Mouse (Mus musculus) kidney, adult 2 months (tissue): ENCODE measurements around the gene Sema6b. TPM values are rescaled to one million over a fixed set of nuclear protein-coding genes. Genes with fewer than 3 reads are reported as not detected.

ENCODE experiments used
- DNase-seq: peaks from one replicate; pipeline ENCODE4 v3.0.0; 2021
- H3K27ac ChIP-seq: fragments of 200-500 bp; 2 replicates; pipeline ENCODE4 v1.5.1; 2012; ENCODE audit warnings: low read depth, low read length, control low read depth, inconsistent platforms; ENCODE audit not compliant: insufficient read depth
- H3K27me3 ChIP-seq: fragments of 200-500 bp; replicated peaks from 2 replicates; pipeline ENCODE4 v1.6.1; 2012; ENCODE audit warnings: mild to moderate bottlenecking, moderate library complexity, low read length, inconsistent platforms; ENCODE audit not compliant: control insufficient read depth, insufficient read depth
- H3K36me3 ChIP-seq: fragments of 200-500 bp; 2 replicates; pipeline ENCODE4 v1.6.1; 2012; ENCODE audit warnings: mild to moderate bottlenecking, moderate library complexity, low read length, inconsistent platforms; ENCODE audit not compliant: control insufficient read depth, insufficient read depth
- H3K4me1 ChIP-seq: fragments of 200-500 bp; 2 replicates; pipeline ENCODE4 v1.6.1; 2011; ENCODE audit warnings: low read length; ENCODE audit not compliant: control insufficient read depth, insufficient read depth
- H3K4me3 ChIP-seq: fragments of 200-500 bp; 2 replicates; pipeline ENCODE4 v1.5.1; 2011; ENCODE audit warnings: mild to moderate bottlenecking, low read depth, low read length, control low read depth; ENCODE audit not compliant: insufficient read depth
- CTCF ChIP-seq: fragments of 200-500 bp; conservative IDR thresholded peaks from 2 replicates; pipeline ENCODE4 v1.5.1; 2011; ENCODE audit warnings: low read depth, mild to moderate bottlenecking, control low read depth, low read length, moderate library complexity, mixed read lengths; ENCODE audit not compliant: insufficient read depth, insufficient read length
- POLR2A ChIP-seq: fragments of 200-500 bp; IDR thresholded peaks from one replicate; pipeline ENCODE4 v1.6.1; 2011; ENCODE audit warnings: low read depth, low read length, control low read depth
- WGBS: fragments of 180-500 bp; shearing (Covaris S2); methylation state at CpG from one replicate; pipeline ENCODE4 v1.1.7; 2018; 5-methylcytosine and 5-hydroxymethylcytosine counted together
- polyA plus RNA-seq: library from polyadenylated mRNA; depleted of rRNA; stranded (reverse); fragments of >200 nt; gene quantifications from 2 replicates; pipeline ENCODE4 v1.2.3, GENCODE M21; 2012

Gene Sema6b
- polyA plus RNA-seq, 1 experiment, result 4.1 TPM

- no peaks in the 10 kb centered on the region for H3K36me3 ChIP-seq
- no peaks in the 10 kb centered on the region for H3K4me1 ChIP-seq
- TF ChIP-seq CTCF (no peak), POLR2A (no peak)
- H3K4me3 ChIP-seq, result no peak overlapping the region
- no peak overlapping the region for H3K27ac ChIP-seq
- WGBS, result 82% methylated on average over 17 of the region's 17 CpGs
- DNase-seq, result no peak
- no peaks in the 10 kb centered on the region for H3K27me3 ChIP-seq
These were observed 31.7 kb upstream of the Sema6b start for GRCm38 (mm10) chr17:56171881-56172280.

- no peak for DNase-seq
- 57% methylated on average over 9 of the region's 9 CpGs for WGBS
- Histone ChIP-seq H3K36me3 (no peaks in the 10 kb centered on the region), H3K4me3 (no peak overlapping the region), H3K27ac (no peak overlapping the region), H3K4me1 (no peaks in the 10 kb centered on the region), H3K27me3 (no peaks in the 10 kb centered on the region)
- TF ChIP-seq CTCF (no peak), POLR2A (no peak)
These were observed 31.3 kb upstream of the Sema6b start for GRCm38 (mm10) chr17:56171456-56171855.

GRCm38 (mm10) chr17:56170636-56171035 lies 30.5 kb upstream of the Sema6b start:
- WGBS, result 76% methylated on average over 10 of the region's 10 CpGs
- Histone ChIP-seq H3K36me3 (no peaks in the 10 kb centered on the region), H3K4me3 (no peak overlapping the region), H3K4me1 (no peaks in the 10 kb centered on the region), H3K27me3 (no peaks in the 10 kb centered on the region), H3K27ac (no peak overlapping the region; the same call in 1 of the 2 replicates)
- TF ChIP-seq POLR2A, result no peak
- TF ChIP-seq CTCF, result no peak
- DNase-seq, result peak; percentile 19

DNA sequence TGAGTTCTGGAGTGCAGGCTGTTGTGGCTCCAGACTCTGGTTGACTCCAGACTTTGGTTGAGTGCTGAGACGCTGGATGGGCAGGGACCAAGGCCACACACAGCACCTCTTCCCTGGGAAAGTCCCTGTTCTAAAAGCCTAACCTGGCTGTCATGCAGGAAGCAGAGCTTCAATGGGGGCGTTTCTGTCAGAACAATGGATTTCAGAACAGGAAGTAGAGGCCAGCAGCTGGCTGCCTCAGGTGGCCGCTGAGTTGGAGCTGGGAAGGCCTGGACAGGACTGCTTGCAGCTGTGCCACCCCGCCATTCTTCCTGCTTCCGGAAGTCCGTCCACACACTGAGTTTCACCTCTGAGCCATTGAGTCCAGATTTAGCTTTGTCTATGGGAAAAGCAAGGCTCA lies 29.7 kb upstream of the Sema6b start:
- peak overlapping the region; percentile 66 for H3K27ac ChIP-seq
- DNase-seq, result peak; percentile 42
- no peak overlapping the region for H3K4me3 ChIP-seq
- no peaks in the 10 kb centered on the region for H3K4me1 ChIP-seq
- no peaks in the 10 kb centered on the region for H3K36me3 ChIP-seq
- TF ChIP-seq CTCF (no peak), POLR2A (no peak)
- WGBS, result 68% methylated on average over 6 of the region's 6 CpGs
- H3K27me3 ChIP-seq, result no peaks in the 10 kb centered on the region

- Histone ChIP-seq H3K27me3 (no peaks in the 10 kb centered on the region), H3K36me3 (no peaks in the 10 kb centered on the region), H3K4me1 (no peaks in the 10 kb centered on the region), H3K4me3 (no peak overlapping the region), H3K27ac (no peak overlapping the region)
- no peak for DNase-seq
- no peak for TF ChIP-seq CTCF
- no peak for TF ChIP-seq POLR2A
- 56% methylated on average over 11 of the region's 11 CpGs for WGBS
These were observed 25.5 kb upstream of the Sema6b start for GRCm38 (mm10) chr17:56165671-56166070.

- Histone ChIP-seq H3K27me3 (no peaks in the 10 kb centered on the region), H3K4me3 (no peak overlapping the region), H3K4me1 (no peaks in the 10 kb centered on the region), H3K27ac (no peak overlapping the region), H3K36me3 (no peaks in the 10 kb centered on the region)
- DNase-seq, result no peak
- no peak for TF ChIP-seq POLR2A
- TF ChIP-seq CTCF, result no peak
- WGBS, result 67% methylated on average over 3 of the region's 3 CpGs
These were observed 24.4 kb upstream of the Sema6b start for GRCm38 (mm10) chr17:56164510-56164909.

GRCm38 (mm10) chr17:56163523-56164102 lies 23.5 kb upstream of the Sema6b start:
- H3K4me3 ChIP-seq, result no peak overlapping the region
- TF ChIP-seq POLR2A (no peak), CTCF (no peak)
- H3K4me1 ChIP-seq, result no peaks in the 10 kb centered on the region
- H3K27ac ChIP-seq, result no peak overlapping the region
- H3K27me3 ChIP-seq, result no peaks in the 10 kb centered on the region
- DNase-seq, result peak; percentile 10
- WGBS, result 72% methylated on average over 6 of the region's 6 CpGs
- no peaks in the 10 kb centered on the region for H3K36me3 ChIP-seq

DNA sequence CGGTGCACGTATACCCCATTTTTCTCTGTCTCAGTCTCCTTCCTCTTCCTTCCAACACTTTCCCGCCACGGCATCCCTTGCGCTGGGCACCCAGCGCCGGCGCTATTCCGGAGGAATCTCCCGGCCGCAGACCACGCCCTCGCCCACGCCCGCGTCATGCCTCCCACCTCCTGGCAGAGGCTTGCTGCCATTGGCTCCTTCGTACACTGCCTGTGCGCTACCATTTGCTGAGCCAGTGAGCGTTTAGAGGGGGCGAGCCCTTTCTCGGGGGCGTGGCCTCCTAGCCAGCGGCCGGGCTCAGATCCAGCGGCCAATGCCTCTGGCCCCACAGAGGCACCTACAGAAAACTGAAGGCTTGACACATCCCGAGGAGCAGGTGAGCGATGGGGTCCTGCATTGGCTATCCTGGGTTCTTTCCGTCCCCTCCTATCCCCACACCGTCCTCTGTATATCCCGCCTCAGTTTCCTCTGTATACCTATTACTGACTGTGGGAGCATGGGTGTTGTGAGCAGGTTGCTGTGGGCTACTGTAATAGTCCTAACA lies 22.2 kb upstream of the Sema6b start, which contains the start of gene Tnfaip8l1:
Gene Tnfaip8l1 (plus strand): TSS at position 247 of the 544 bp plus-strand sequence.
- Histone ChIP-seq H3K4me3 (peak within 1 kb of the TSS; percentile 40), H3K27ac (no peak within 1 kb of the TSS), H3K27me3 (no peaks in the 10 kb centered on the region), H3K36me3 (no peaks in the 10 kb centered on the region), H3K4me1 (no peaks in the 10 kb centered on the region)
- WGBS, result 3% methylated on average over 30 of the region's 30 CpGs
- DNase-seq, result peak; percentile 98
- no peak for TF ChIP-seq POLR2A
- TF ChIP-seq CTCF, result no peak
